Mouse (Mus musculus): ENCODE results near the gene Loxl4. TPM values are rescaled to one million over a fixed set of nuclear protein-coding genes. Genes with fewer than 3 reads are reported as not detected.

Loxl4 gene
- total RNA-seq (2018; cell fraction: chromatin; rRNA removed) = under 1 TPM in 4 of 26 experiments, not detected in 22; 0.34 to 0.62 (median 0.42) TPM
- under 1 TPM in 8 of 26 experiments, not detected in 18; 0.04 to 0.14 (median 0.05) TPM for total RNA-seq (2018; cell fraction: cytosol; rRNA removed)
- total RNA-seq (2018; cell fraction: nucleus; rRNA removed) = under 1 TPM in 2 of 26 experiments, not detected in 24; 0.15 to 0.38 TPM
- not detected in 3 replicates for polyA plus RNA-seq (2018)

DNA sequence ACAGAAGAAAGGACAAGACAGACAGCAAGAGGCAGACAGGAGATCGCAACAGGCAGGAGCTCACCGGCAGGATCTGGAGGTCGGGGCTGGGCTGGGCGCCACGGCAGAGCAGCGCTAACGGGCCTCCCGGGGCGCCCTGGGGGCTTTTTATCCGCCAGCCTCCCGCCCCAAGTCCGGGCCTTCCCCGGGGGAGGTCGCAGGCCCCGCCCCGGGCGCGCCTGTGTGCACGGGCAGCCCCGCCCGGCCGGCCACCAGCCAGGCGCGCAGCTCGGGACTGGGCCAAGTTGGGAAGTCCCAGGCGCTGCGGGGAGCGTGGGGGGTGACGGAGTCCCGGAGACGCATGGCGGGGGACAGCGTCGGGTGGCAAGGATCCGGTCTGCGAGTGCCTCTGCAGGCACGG is at the start of gene Loxl4:
TSS of gene Loxl4 (minus strand) at position 160 of the 400 bp plus-strand sequence.
- no peaks in the 10 kb centered on the region for H3K36me3 ChIP-seq (ENCODE audit: inconsistent target)
- no peaks in the 10 kb centered on the region for H3K79me2 ChIP-seq (ENCODE audit: inconsistent target)
- H3K4me3 ChIP-seq (ENCODE audit: inconsistent target) = no peak within 1 kb of the TSS
- WGBS (ENCODE audit: missing documents) = 2% methylated on average over 33 of the region's 37 CpGs
- H3K27ac ChIP-seq = no peak within 1 kb of the TSS

DNA sequence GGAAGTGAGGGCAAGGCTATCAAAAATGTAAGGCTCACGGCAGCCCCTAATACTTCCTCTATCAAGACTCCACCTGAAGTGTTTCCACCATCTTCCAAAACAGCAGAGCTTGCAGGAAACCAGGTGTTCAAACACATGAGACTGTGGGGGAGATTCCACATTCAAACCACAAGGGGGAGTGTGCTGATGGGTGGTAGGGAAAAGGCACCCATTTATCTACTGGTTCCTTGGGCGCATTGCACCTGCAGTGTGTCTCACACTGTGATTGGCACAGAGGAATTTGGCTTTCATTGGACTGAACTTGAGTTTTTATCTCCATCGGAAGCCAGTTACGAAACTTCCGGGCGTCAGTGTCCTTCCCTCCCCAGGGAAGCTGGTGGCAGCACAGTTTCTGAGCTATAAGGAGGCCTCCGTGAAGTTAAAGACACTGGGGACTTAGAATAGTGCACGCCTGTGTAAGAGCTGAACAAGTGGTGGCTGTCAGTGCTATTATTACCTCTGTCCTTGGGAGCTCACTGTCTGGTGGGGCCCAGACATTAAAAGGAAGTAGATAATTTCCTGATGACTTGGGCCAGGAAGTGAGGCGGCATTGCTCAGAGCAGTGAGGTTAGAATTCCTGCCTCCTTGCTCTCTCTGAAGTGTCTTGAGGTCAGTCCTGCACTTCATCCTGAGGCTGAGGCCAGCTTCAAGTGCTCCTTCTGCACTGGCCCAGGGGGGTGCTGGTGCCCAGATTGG is 49.0 kb upstream of the Loxl4 start:
- Histone ChIP-seq H3K4me3 (ENCODE audit: inconsistent target) (no peak overlapping the region), H3K36me3 (ENCODE audit: inconsistent target) (no peaks in the 10 kb centered on the region), H3K79me2 (ENCODE audit: inconsistent target) (no peaks in the 10 kb centered on the region), H3K27ac (peak overlapping the region; percentile 61)
- WGBS (ENCODE audit: missing documents) = 31% methylated on average over 9 of the region's 9 CpGs

- H3K27ac ChIP-seq = no peak overlapping the region
- H3K36me3 ChIP-seq (ENCODE audit: inconsistent target) = no peaks in the 10 kb centered on the region
- no peaks in the 10 kb centered on the region for H3K79me2 ChIP-seq (ENCODE audit: inconsistent target)
- H3K4me3 ChIP-seq (ENCODE audit: inconsistent target) = no peak overlapping the region
- whole genome bisulfite sequencing (ENCODE audit: missing documents) = 94% methylated on average over 2 of the region's 2 CpGs
Measured at GRCm38 (mm10) chr19:42660244-42660565, 47.6 kb upstream of the Loxl4 start.

GRCm38 (mm10) chr19:42659354-42660243 is 47.0 kb upstream of the Loxl4 start:
- H3K4me3 ChIP-seq (ENCODE audit: inconsistent target) = no peak overlapping the region
- no peaks in the 10 kb centered on the region for H3K36me3 ChIP-seq (ENCODE audit: inconsistent target)
- WGBS (ENCODE audit: missing documents) = 82% methylated on average over 17 of the region's 21 CpGs
- H3K79me2 ChIP-seq (ENCODE audit: inconsistent target) = no peaks in the 10 kb centered on the region
- no peak overlapping the region for H3K27ac ChIP-seq

- Histone ChIP-seq H3K27ac (no peak overlapping the region), H3K4me3 (ENCODE audit: inconsistent target) (no peak overlapping the region), H3K79me2 (ENCODE audit: inconsistent target) (no peaks in the 10 kb centered on the region), H3K36me3 (ENCODE audit: inconsistent target) (no peaks in the 10 kb centered on the region)
- 90% methylated on average over 6 of the region's 6 CpGs for WGBS (ENCODE audit: missing documents)
Measured at GRCm38 (mm10) chr19:42658435-42659135, 46.0 kb upstream of the Loxl4 start.

DNA sequence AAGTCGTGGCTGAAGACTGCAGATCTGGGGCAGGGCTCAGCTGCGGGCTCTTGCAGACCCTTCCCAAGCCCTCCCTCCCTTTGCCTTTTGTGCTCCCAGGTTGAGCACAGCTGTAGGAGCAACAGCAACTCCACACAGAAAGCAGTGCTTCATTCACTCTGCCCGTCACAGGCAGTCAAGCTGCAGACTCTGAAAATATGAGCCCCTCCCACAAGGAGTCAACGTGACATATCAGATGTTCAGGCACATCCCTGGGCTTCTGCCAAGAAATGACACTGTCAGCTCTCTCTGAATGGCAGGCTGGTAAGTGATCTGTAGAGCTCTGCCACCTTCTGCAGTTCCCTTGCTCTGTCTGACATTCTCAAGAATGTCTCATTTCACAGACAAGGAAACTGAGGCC is 45.2 kb upstream of the Loxl4 start:
- H3K79me2 ChIP-seq (ENCODE audit: inconsistent target) = no peaks in the 10 kb centered on the region
- H3K4me3 ChIP-seq (ENCODE audit: inconsistent target) = no peak overlapping the region
- no peaks in the 10 kb centered on the region for H3K36me3 ChIP-seq (ENCODE audit: inconsistent target)
- WGBS (ENCODE audit: missing documents) = 62% methylated on average over 4 of the region's 4 CpGs
- no peak overlapping the region for H3K27ac ChIP-seq

DNA sequence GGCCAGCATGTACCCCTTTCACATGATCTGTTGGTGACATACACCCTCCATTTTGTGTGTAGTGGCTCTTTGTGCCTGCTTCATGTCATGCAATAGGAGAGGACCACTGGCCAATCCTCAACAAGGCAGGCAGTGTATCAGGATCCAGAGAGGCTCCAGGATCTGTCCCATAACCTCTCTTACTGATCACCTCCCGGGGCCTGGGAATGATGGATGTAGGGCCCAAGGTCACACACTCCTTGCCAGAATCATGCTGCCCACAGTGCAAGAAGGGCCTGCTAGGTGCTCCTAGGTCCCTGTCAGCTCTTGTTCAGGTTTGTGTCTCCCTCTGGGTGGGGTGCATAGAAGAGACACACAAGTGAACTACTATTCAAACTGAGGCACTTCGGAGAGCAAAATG is 44.7 kb upstream of the Loxl4 start:
- 96% methylated on average over 2 of the region's 2 CpGs for WGBS (ENCODE audit: missing documents)
- Histone ChIP-seq H3K4me3 (ENCODE audit: inconsistent target) (no peak overlapping the region), H3K79me2 (ENCODE audit: inconsistent target) (no peaks in the 10 kb centered on the region), H3K27ac (no peak overlapping the region), H3K36me3 (ENCODE audit: inconsistent target) (no peaks in the 10 kb centered on the region)

DNA sequence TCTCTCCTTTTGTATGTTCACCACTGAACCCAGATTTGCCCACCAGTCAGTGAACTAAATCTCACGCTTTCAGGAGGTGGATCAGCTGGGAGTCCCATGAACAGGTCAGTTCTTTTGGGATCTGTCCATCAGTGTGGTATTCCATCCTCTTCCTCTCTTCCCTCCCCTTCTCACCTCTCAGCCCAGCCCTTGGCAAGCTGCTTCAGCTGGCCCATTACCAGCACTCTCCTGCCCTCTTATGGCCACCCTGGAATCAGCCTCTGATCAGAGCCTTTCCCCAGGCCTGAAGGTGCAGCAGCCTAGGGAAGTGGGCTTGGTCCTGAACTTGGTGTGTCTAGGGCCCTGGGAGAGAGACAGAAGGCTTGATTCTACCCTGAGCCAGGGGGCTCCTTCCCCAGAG is 42.4 kb upstream of the Loxl4 start:
- Histone ChIP-seq H3K36me3 (ENCODE audit: inconsistent target) (no peaks in the 10 kb centered on the region), H3K79me2 (ENCODE audit: inconsistent target) (no peaks in the 10 kb centered on the region), H3K27ac (no peak overlapping the region), H3K4me3 (ENCODE audit: inconsistent target) (no peak overlapping the region)
- WGBS (ENCODE audit: missing documents) = 43% methylated on average over 1 of the region's 1 CpGs

GRCm38 (mm10) chr19:42653091-42653490 is 40.5 kb upstream of the Loxl4 start:
- Histone ChIP-seq H3K36me3 (ENCODE audit: inconsistent target) (no peaks in the 10 kb centered on the region), H3K79me2 (ENCODE audit: inconsistent target) (no peaks in the 10 kb centered on the region), H3K27ac (no peak overlapping the region), H3K4me3 (ENCODE audit: inconsistent target) (no peak overlapping the region)
- WGBS (ENCODE audit: missing documents) = 47% methylated on average over 6 of the region's 6 CpGs

DNA sequence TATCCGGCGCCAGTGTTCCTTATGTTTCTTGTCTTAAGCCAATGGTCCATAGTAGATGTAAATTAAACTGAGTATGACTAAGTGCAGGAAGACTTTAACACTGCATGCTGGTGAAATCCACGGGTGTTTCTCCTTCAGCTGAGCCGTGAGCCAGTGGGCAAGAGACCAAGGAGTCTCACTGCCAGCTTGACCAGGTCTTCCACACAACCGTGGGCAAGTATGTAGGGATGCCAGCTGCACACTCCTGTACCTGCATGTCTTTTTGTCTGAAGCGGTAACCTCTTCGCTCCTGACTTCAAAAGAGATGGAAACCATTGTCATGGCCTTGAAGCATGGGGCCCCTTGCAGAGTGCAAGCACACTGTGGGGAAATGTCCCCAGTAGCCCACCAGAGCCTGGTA is 39.8 kb upstream of the Loxl4 start:
- Histone ChIP-seq H3K4me3 (ENCODE audit: inconsistent target) (no peak overlapping the region), H3K36me3 (ENCODE audit: inconsistent target) (no peaks in the 10 kb centered on the region), H3K79me2 (ENCODE audit: inconsistent target) (no peaks in the 10 kb centered on the region), H3K27ac (no peak overlapping the region)
- WGBS (ENCODE audit: missing documents) = 82% methylated on average over 7 of the region's 7 CpGs

GRCm38 (mm10) chr19:42640211-42640610 is 27.6 kb upstream of the Loxl4 start:
- H3K4me3 ChIP-seq (ENCODE audit: inconsistent target) = no peak overlapping the region
- WGBS (ENCODE audit: missing documents) = 85% methylated on average over 9 of the region's 9 CpGs
- H3K36me3 ChIP-seq (ENCODE audit: inconsistent target) = no peaks in the 10 kb centered on the region
- no peak overlapping the region for H3K27ac ChIP-seq
- H3K79me2 ChIP-seq (ENCODE audit: inconsistent target) = no peaks in the 10 kb centered on the region

- no peak overlapping the region for H3K4me3 ChIP-seq (ENCODE audit: inconsistent target)
- H3K27ac ChIP-seq = no peak overlapping the region
- WGBS (ENCODE audit: missing documents) = 12% methylated on average over 8 of the region's 8 CpGs
- H3K79me2 ChIP-seq (ENCODE audit: inconsistent target) = no peaks in the 10 kb centered on the region
- H3K36me3 ChIP-seq (ENCODE audit: inconsistent target) = no peaks in the 10 kb centered on the region
Measured at GRCm38 (mm10) chr19:42639544-42639943, 26.9 kb upstream of the Loxl4 start.

DNA sequence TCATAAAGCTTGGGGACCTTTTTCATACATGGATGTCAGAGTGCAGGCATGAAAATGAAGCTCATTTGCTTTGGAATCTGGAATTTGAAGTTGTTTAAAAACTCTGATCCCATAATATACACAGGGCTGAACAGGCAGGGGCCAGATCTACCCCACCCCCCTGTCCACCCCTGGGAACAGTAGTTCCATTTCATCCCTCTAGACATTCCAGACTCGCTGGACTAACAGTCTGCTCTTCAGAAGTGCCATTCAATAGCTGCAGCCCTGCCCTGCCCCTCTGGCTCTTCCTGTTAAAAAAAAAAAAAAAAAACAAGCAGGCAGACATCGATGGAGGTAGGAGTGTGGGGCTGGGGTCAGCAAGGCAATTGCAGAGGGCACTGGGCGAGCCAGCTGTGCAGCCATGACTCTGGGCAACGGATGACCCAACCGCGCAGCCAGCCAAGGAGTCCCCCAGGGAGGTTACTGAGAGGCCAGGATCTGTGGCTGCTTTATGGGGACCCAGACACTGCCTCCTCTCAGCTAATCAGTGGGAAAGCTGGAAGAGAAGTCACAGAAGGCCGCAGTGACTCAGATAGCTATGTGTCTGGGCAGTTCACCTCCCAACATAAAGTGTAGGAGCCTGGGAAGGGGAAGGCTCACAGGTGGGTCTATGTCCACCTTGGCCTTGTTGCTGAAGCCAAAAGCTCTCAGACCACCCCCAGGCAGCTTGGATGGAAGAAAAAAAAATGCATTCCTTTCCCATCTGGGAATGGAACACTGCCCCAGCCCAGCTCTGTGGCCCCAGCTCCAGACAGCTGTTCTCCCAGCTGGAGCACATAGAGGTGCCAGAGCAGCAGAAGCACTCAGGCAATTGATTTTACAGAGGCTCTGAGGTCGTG is 26.2 kb upstream of the Loxl4 start:
- no peaks in the 10 kb centered on the region for H3K36me3 ChIP-seq (ENCODE audit: inconsistent target)
- 48% methylated on average over 7 of the region's 8 CpGs for WGBS (ENCODE audit: missing documents)
- no peak overlapping the region for H3K27ac ChIP-seq
- no peak overlapping the region for H3K4me3 ChIP-seq (ENCODE audit: inconsistent target)
- no peaks in the 10 kb centered on the region for H3K79me2 ChIP-seq (ENCODE audit: inconsistent target)

- 49% methylated on average over 11 of the region's 11 CpGs for WGBS (ENCODE audit: missing documents)
- no peaks in the 10 kb centered on the region for H3K79me2 ChIP-seq (ENCODE audit: inconsistent target)
- H3K27ac ChIP-seq = no peak overlapping the region
- no peaks in the 10 kb centered on the region for H3K36me3 ChIP-seq (ENCODE audit: inconsistent target)
- H3K4me3 ChIP-seq (ENCODE audit: inconsistent target) = no peak overlapping the region
Measured at GRCm38 (mm10) chr19:42636631-42637030, 24.0 kb upstream of the Loxl4 start.

All from macrophage (primary cell).